Mouse (Mus musculus): Measurements from ENCODE around the gene Gm20388.

- TF ChIP-seq CTCF (conservative IDR thresholded peaks at IDR 0.05; ENCODE audit: insufficient read depth, insufficient read length, low read depth, low read length) (no peak), POLR2A (IDR thresholded peaks at IDR 0.05; ENCODE audit: low read depth, low read length) (no peak)
Measured at GRCm38 (mm10) chr8:123978926-123979325, 4068.3 kb downstream of the Gm20388 start.

All from kidney, adult 2 months (tissue).